Mouse (Mus musculus): ENCODE results near the gene Serpinb1a. TPM values are rescaled to one million over a fixed set of nuclear protein-coding genes. Genes with fewer than 3 reads are reported as not detected.
"Not testable (repeated sequence)": the region's sequence is repeated elsewhere in the genome, so short reads cannot be mapped to it uniquely, and the experiment has no call there.

Serpinb1a gene
- 1 to 10 TPM; 1.3 to 2.7 TPM for total RNA-seq (2021)
- long read RNA-seq, experiment 1, partial matches to known transcripts: 0 of 1 reads
- long read RNA-seq, experiment 1, other reads (novel, unspliced or antisense): 0 of 1 reads
- long read RNA-seq, experiment 2: 0 reads

GRCm38 (mm10) chr13:32850668-32851404 lies at the start of gene Serpinb1a:
Gene Serpinb1a, minus strand, starts transcription at chr13:32851185.
- intact Hi-C loops (cut with DNase I): no loop called here
- no peak for DNase-seq (ENCODE audit: low spot score in 2 of 2)

DNA sequence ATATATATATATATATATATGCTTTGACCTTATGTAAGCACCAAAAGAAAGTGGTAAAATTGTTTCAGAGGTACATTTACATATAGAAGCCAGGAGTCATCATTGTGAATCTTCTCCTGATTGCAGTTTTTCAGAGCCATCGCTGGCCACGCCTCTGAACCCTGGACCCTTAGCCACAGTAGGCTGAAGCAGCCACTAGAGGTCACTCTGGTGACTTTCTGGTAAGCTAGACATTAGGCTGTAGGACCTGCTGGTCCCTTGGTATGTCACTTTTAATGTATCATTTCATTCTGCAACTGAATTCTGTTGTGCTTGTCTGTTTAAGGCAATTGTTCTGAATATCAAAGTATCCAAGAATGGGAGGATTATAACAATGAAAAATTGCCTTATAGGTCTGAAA lies 49.7 kb upstream of the Serpinb1a start:
- peak; percentile 17 to 19 for DNase-seq (ENCODE audit: low spot score in 2 of 2)
- intact Hi-C loops (cut with DNase I): loop anchor here (5.0 kb wide), 1 partner anchor 862 kb away; no protein-coding TSS in a partner anchor

DNA sequence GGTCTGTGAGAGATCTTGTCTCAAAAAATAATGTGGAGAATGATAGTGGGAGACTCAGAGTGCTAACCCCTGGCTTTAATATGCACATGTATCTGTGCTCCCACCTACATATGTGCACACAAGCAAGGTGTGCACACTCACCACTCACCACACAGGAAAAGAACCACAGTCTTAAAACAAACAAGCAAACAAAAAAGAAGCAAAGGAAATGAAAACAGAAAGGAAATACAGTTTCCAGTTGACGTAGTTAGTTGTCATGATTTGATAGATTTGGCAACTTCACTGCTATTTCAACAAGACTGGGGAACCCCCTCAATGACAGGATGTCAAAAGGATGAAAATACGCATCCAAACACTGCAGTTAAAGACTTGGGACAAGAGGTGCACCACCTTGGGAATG lies 48.1 kb upstream of the Serpinb1a start:
- intact Hi-C loops (cut with DNase I): not testable (repeated sequence)

DNA sequence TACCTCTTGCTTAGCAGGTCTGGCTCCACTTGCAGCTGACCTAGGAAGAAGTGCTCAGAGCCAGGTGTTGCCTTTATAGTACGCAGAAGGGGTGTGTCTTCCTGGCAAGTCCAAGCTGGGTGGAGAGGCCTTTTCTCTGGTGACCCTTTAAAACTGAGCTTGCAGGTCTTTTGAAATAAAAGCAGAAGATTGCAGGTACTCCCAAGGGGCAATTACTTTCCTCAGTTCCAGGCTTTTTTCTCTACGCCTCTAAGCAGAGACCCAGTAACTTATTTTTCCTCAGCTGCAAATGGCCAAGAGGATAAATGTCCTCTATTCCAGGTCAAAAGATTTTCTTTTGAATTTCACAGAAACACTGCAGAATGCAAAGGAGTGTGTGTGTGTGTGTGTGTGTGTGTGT lies 47.1 kb upstream of the Serpinb1a start, which contains the start of gene Serpinb1c:
TSS of gene Serpinb1c (minus strand) at position 101 of the 400 bp plus-strand sequence.
- no peak for DNase-seq (ENCODE audit: low spot score in 2 of 2)

More for the DNA sequence above, 48.1 kb upstream of the Serpinb1a start:
- not testable (repeated sequence) for DNase-seq (ENCODE audit: low spot score in 2 of 2)

GRCm38 (mm10) chr13:32896931-32897330 lies 45.9 kb upstream of the Serpinb1a start:
- intact Hi-C loops (cut with DNase I): no loop called here

More for the DNA sequence above, 47.1 kb upstream of the Serpinb1a start, which contains the start of gene Serpinb1c:
- intact Hi-C loops (cut with DNase I): no loop called here

DNA sequence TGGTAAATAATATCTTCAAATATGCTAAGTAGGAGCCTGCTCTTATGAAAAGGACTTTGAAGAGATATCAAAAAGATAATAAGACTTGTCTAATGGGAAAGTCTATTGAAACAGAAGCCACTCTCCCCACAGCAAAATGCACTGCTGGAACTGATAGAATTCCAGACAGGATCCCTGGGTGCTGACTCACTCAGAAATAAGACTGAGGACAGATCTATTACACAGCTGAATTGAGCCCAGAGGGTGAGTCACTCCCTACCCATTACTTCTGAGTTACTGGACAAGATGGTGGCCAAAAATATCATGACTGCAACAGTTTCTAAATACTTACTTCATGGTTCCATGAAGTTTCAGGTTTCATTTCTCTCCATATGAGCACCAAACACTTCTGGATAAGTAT lies 33.8 kb upstream of the Serpinb1a start:
- DNase-seq (ENCODE audit: low spot score in 2 of 2): no peak
- intact Hi-C loops (cut with DNase I): no loop called here

More at GRCm38 (mm10) chr13:32896931-32897330, 45.9 kb upstream of the Serpinb1a start:
- DNase-seq (ENCODE audit: low spot score in 2 of 2): no peak

DNA sequence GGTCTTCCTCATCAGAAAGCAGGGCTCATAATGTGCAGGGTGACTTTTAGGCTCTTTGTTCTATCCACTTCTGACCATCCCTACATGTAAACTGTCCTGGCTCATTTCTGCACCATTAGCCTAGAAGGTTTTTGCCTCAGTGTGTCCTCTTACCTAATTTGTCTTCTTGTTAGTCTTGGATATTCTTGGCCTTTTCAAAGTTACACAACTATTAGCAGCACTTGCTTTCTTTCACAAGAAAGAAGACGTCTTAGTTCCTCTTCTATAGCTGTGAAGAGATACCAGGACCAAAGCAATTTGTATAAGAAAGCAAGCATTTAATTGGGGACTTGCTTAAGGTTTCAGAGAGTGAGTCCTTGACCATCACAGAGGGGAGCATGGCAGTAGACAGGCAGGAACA lies 22.9 kb upstream of the Serpinb1a start:
- intact Hi-C loops (cut with DNase I): no loop called here
- no peak for DNase-seq (ENCODE audit: low spot score in 2 of 2)

GRCm38 (mm10) chr13:32868843-32869242 lies 17.9 kb upstream of the Serpinb1a start:
- intact Hi-C loops (cut with DNase I): no loop called here
- DNase-seq (ENCODE audit: low spot score in 2 of 2): no peak

GRCm38 (mm10) chr13:32868233-32868632 lies 17.2 kb upstream of the Serpinb1a start:
- DNase-seq (ENCODE audit: low spot score in 2 of 2); intact Hi-C loops (cut with DNase I): not testable (repeated sequence)

DNA sequence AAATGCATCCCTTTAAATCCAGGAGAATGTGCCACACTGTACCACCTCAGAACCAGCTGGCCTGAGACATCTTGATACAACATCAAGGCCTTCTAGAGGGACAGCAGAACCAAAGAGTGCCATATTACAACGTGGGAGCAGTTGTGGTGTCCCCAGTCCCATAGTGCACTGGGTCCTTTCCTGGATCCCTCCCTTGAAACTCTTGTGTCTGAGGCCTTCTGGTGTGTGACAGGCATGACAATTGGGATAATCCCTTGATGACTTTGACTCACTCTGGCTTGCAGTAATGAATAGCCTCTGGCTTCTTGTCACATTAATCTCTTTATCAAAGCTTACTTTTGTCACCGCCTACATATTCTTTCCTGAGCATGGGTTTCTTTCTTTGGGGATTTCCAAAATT lies 16.0 kb upstream of the Serpinb1a start:
- no peak for DNase-seq (ENCODE audit: low spot score in 2 of 2)
- intact Hi-C loops (cut with DNase I): no loop called here

- intact Hi-C loops (cut with DNase I): no loop called here
- peak; percentile 71 to 86 for DNase-seq (ENCODE audit: low spot score in 2 of 2)
Observed at GRCm38 (mm10) chr13:32866484-32866883, 15.5 kb upstream of the Serpinb1a start.

GRCm38 (mm10) chr13:32865591-32865990 lies 14.6 kb upstream of the Serpinb1a start:
- DNase-seq (ENCODE audit: low spot score in 2 of 2): no peak
- intact Hi-C loops (cut with DNase I): no loop called here

- intact Hi-C loops (cut with DNase I): not testable (repeated sequence)
Observed at GRCm38 (mm10) chr13:32864529-32864928, 13.5 kb upstream of the Serpinb1a start.

DNA sequence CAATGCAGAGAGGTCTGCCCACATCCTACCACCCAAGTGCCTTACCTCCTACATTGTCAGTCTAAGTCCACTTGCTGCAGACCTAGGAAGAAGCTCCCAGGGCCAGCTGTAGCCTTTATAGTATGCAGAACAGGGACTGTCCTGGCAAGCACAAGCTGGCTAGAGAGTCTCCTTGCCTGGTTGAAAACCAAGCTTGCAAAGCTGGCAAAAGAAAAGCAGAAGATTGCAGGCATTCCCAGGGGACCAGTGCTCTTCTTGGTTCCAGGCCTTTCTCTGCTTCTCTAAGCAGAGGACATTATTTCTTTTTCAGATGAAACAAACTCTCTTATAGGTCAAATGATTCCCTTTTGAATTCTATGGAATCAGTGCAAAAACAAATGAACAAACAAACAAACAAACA lies 12.5 kb upstream of the Serpinb1a start:
- DNase-seq (ENCODE audit: low spot score in 2 of 2): no peak
- intact Hi-C loops (cut with DNase I): no loop called here

More at GRCm38 (mm10) chr13:32864529-32864928, 13.5 kb upstream of the Serpinb1a start:
- not testable (repeated sequence) for DNase-seq (ENCODE audit: low spot score in 2 of 2)

DNA sequence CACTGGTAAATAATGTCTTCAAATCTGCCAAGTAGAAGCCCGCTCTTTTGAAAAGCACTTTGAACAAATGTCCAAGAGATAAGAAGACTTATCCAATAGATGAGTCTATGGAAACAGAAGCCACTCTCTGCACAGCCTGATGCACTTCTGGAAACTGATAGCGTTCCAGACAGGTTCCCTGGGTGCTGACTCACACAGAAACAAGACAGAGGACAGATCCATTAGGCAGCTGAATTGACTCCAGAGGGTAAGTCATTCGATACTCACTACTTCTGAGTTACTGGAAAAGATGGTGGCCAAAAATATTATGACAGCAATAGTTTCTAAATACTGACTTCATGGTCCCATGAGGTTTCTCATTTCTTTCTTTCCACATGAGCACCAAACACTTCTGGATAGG lies 9.8 kb upstream of the Serpinb1a start:
- intact Hi-C loops (cut with DNase I): no loop called here
- DNase-seq (ENCODE audit: low spot score in 2 of 2): no peak

DNA sequence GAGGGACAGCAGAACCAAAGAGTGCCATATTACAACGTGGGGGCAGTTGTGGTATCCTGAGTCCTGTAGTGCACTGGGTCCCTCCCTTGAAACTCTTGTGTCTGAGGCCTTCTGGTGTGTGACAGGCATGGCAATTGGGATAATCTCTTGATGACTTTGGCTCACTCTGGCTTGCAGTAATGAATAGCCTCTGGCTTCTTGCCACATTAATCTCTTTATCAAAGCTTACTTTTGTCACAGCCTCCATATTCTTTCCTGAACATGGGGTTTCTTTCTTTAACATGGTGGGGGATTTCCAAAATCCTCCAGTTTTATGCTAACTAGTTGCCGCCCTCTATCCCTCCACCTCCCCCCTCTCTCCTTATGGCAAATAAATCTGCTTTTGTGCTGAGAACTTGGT lies 2.1 kb upstream of the Serpinb1a start:
- intact Hi-C loops (cut with DNase I): no loop called here
- no peak for DNase-seq (ENCODE audit: low spot score in 2 of 2)

GRCm38 (mm10) chr13:32852539-32852938 lies 1.6 kb upstream of the Serpinb1a start:
- DNase-seq (ENCODE audit: low spot score in 2 of 2): no peak
- intact Hi-C loops (cut with DNase I): no loop called here

DNA sequence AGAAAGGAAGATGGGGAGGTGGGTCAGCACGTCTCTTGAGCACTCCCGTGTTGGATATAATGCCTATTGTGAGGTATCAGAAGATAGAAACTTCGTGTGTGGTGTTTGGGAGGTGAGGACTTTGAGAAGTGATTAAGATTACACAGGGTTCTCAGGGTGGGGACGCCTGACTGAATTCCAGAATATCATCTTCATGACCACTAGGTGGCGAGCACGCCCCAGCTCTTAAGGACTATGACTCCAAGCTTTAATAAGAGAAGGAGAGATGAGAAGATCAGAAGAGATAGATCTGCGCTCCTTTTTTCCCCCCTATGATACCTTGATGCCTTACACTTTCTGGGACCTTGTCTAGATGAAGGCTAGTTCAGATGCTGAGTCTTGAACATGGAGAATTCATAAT lies 982 bp upstream of the Serpinb1a start:
- peak; percentile 52 to 66 for DNase-seq (ENCODE audit: low spot score in 2 of 2)
- intact Hi-C loops (cut with DNase I): no loop called here

DNA sequence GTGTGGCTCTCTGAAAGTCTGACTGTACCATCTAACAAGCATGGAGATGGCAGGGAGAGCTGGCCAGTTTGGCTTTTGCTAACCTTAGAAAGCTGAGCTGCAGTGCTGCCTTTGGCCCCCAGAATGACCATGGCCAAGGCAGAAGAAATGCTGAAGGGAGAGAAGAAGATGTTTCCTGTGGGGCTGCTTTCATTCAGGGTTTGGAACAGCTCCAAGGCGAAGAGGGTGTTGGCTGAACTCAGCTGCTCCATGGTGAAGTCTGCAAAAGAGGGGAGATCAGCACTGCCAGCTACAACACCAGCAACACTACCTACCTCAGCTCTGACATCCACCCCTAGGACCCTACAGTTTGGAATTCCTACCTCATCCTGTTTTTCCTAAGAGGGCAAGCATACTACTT lies 829 bp downstream of the Serpinb1a start:
- intact Hi-C loops (cut with DNase I): no loop called here
- DNase-seq (ENCODE audit: low spot score in 2 of 2): no peak

DNA sequence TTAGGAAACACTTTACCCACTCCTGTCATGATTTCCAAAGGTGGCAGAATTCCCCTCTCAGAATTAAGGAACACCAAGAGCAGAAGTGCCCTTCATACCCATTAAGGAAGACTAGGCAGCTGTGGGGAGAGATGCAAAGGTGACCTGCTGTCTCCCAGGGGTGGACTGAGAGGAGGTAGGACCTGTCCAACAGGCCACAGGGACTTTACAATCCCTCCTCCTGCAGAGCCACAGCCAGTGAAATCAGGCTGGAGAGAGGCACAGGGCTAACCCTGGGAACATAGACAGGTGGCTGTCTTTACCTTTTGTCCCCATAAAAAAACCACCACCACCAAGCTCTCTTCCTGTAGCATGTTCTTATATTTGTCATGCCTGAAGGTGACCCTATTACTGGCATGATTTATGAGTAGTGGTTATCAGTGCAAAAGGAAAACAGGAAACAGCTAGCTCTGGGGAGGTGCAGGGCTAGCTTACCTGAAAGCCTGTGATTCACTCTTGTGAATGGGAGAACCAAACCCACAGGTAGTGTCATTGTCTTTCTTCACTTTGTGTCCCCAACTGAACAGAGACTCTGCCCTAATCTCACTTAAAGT lies 1.4 kb downstream of the Serpinb1a start:
- intact Hi-C loops (cut with DNase I): no loop called here
- no peak for DNase-seq (ENCODE audit: low spot score in 2 of 2)

DNA sequence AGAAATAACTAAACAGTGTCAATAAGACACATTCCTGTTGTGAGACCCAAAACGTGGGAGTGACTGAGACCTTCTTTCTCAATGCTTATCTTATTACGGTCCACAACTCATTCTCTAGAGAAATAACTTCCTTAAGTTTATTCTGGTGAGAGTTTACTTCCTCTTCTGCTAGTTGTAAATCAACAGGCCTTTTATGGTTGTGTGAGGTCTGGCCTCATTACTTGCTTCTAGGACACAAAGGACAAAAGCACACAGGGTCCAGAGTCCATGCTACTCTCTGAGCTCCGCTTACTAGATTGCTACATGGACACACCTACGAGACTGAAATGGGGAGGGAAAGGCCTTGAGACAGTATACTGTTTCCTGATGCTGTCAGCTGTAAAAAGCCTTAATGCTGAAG lies 1.9 kb downstream of the Serpinb1a start:
- intact Hi-C loops (cut with DNase I): no loop called here
- no peak for DNase-seq (ENCODE audit: low spot score in 2 of 2)

Data from left cerebral cortex, postnatal 14 days (tissue).